8 mouse cellular contexts compared by ENCODE assay signal in the genomic region with DNA sequence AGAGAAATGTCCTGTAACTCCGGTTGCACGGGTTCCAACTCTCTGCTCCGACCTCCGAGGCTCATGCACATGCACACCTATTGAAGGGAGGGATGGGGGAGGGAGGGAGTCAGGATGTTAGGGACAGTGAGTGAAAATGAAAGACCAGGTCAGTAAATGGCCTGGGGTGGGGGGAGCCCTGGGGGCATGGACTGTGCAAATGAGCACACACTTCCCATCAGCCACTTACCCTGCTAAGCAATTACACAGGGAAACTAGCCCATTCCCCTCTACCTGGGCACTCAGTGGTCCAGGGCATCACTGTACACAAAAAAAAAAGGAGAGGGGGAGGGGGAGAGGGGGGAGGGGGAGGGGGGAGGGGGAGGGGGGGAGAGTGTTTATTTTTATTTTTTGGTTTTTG. TPM values are rescaled to one million over a fixed set of nuclear protein-coding genes. Genes with fewer than 3 reads are reported as not detected.
DNase-seq lines count a peak whose midpoint lies in the region; ATAC-seq and TF ChIP-seq lines count a peak whose summit lies in the region.

No protein-coding gene starts in this region.

- no peak overlapping the region for H3K27ac ChIP-seq in left cerebral cortex, adult 2 months
- peak overlapping the region; percentile 74 for H3K27ac ChIP-seq in forebrain, embryonic 10.5 days
- no peak overlapping the region for H3K27ac ChIP-seq in intestine, embryonic 15.5 days

- no peak for DNase-seq in left cerebral cortex, adult 2 months (ENCODE audit: extremely low spot score in 1 of 2, low spot score in 2 of 2)
- DNase-seq in left cerebral cortex, adult 11 months (ENCODE audit: low spot score), result no peak
- no peak for DNase-seq in forebrain, embryonic 10.5 days (ENCODE audit: extremely low spot score, low spot score)
- DNase-seq in naive thymus-derived CD4-positive, alpha-beta T cell, adult 2 months (ENCODE audit: low read depth), result peak; percentile 16
- DNase-seq in adrenal gland, postnatal 25 days, result no peak
- no peak for DNase-seq in left cerebral cortex, postnatal 25 days (ENCODE audit: low spot score in 2 of 2)

- peaks cover 11% of the 10 kb centered on the region for H3K4me1 ChIP-seq in forebrain, embryonic 10.5 days
- 0 out of 2 replicates have a peak, but pooled peaks cover 5% of the 10 kb centered on the region for H3K4me1 ChIP-seq in intestine, embryonic 15.5 days (replicated peaks)

- intact Hi-C loops in left cerebral cortex, adult 2 months (cut with DNase I), result loop anchor here (5.0 kb wide), 1 partner anchor 104 kb away; no protein-coding TSS in a partner anchor
- intact Hi-C loops in left cerebral cortex, postnatal 25 days (cut with DNase I), result no loop called here

- peak overlapping the region; percentile 64; the same call in 1 of the 2 replicates for H3K9ac ChIP-seq in intestine, embryonic 15.5 days

- H3K4me3 ChIP-seq in left cerebral cortex, adult 2 months, result peak overlapping the region; percentile 82
- peak overlapping the region; percentile 57 for H3K4me3 ChIP-seq in forebrain, embryonic 10.5 days
- H3K4me3 ChIP-seq in intestine, embryonic 15.5 days (replicated peaks), result peak overlapping the region; percentile 56

- H3K36me3 ChIP-seq in forebrain, embryonic 10.5 days (replicated peaks), result no peaks in the 10 kb centered on the region
- H3K36me3 ChIP-seq in intestine, embryonic 15.5 days, result no peaks in the 10 kb centered on the region

- peak overlapping the region; percentile 79 for H3K4me2 ChIP-seq in intestine, embryonic 15.5 days (replicated peaks)

- H3K9me3 ChIP-seq in forebrain, embryonic 10.5 days, result no peaks in the 10 kb centered on the region
- H3K9me3 ChIP-seq in intestine, embryonic 15.5 days, result no peaks in the 10 kb centered on the region

- no peak for ATAC-seq in intestine, embryonic 15.5 days
- no peak for ATAC-seq in megakaryocyte-erythroid progenitor cell, adult 5-6 weeks (replicated peaks; ENCODE audit: low FRiP score, low TSS enrichment, poor library complexity, severe bottlenecking)

- no peak for TF ChIP-seq CTCF in left cerebral cortex, adult 2 months (IDR thresholded peaks at IDR 0.05)

- 89% methylated on average over 4 of the region's 4 CpGs for WGBS in forebrain, embryonic 10.5 days
- 86% methylated on average over 4 of the region's 4 CpGs for WGBS in intestine, embryonic 15.5 days

- no peaks in the 10 kb centered on the region for H3K27me3 ChIP-seq in forebrain, embryonic 10.5 days (ENCODE audit: poor library complexity, severe bottlenecking)
- no peaks in the 10 kb centered on the region for H3K27me3 ChIP-seq in intestine, embryonic 15.5 days (replicated peaks)

RNA-seq across cellular contexts. Expression of a gene that starts 0.7 kb away (rescaled TPM):
- 1 to 10 TPM; 3.6 to 4.2 TPM for total RNA-seq in left cerebral cortex, adult 2 months (2021)
- 1.2 and 1.7 TPM in 2 replicates for polyA plus RNA-seq in forebrain, embryonic 10.5 days (2016; fragmentation: Nextera tagmentation; extraction: Ambion mirVana)
- 5.0 and 5.6 TPM in 2 replicates for polyA plus RNA-seq in intestine, embryonic 15.5 days (2015; fragmentation: Nextera tagmentation; extraction: Ambion mirVana)
- 12.8 and 15.3 TPM in 2 replicates for total RNA-seq in megakaryocyte-erythroid progenitor cell, adult 5-6 weeks (2014; fragmentation: Nextera tagmentation)
- 11.5 and 12.3 TPM in 2 replicates for total RNA-seq in megakaryocyte-erythroid progenitor cell, adult 5-6 weeks (2017)
- 8.8 and 11.8 TPM in 2 replicates for total RNA-seq in adrenal gland, postnatal 25 days (2021)
- 1 to 10 TPM; 2.5 to 3.2 TPM for total RNA-seq in left cerebral cortex, postnatal 25 days (2021)

RNA-seq across cellular contexts. Expression of a gene that starts 0.8 kb away (rescaled TPM):
- total RNA-seq in left cerebral cortex, adult 2 months (2021), result 1 to 10 TPM; 2.2 to 2.8 TPM
- polyA plus RNA-seq in forebrain, embryonic 10.5 days (2016; fragmentation: Nextera tagmentation; extraction: Ambion mirVana), result 0.20 and 0.26 TPM in 2 replicates
- 3.8 TPM in 2 replicates for polyA plus RNA-seq in intestine, embryonic 15.5 days (2015; fragmentation: Nextera tagmentation; extraction: Ambion mirVana)
- total RNA-seq in megakaryocyte-erythroid progenitor cell, adult 5-6 weeks (2014; fragmentation: Nextera tagmentation), result 1.2 and 6.1 TPM in 2 replicates
- 2.9 and 3.7 TPM in 2 replicates for total RNA-seq in megakaryocyte-erythroid progenitor cell, adult 5-6 weeks (2017)
- 10.6 and 14.0 TPM in 2 replicates for total RNA-seq in adrenal gland, postnatal 25 days (2021)
- 1 to 10 TPM; 1.8 to 2.8 TPM for total RNA-seq in left cerebral cortex, postnatal 25 days (2021)

RNA-seq across cellular contexts. Expression of a gene that starts 27.2 kb away (rescaled TPM):
- 10 to 100 TPM; 35.7 to 41.5 TPM for total RNA-seq in left cerebral cortex, adult 2 months (2021)
- polyA plus RNA-seq in forebrain, embryonic 10.5 days (2016; fragmentation: Nextera tagmentation; extraction: Ambion mirVana), result 141 and 146 TPM in 2 replicates
- polyA plus RNA-seq in intestine, embryonic 15.5 days (2015; fragmentation: Nextera tagmentation; extraction: Ambion mirVana), result 126 and 128 TPM in 2 replicates
- total RNA-seq in megakaryocyte-erythroid progenitor cell, adult 5-6 weeks (2014; fragmentation: Nextera tagmentation), result 75.6 and 84.9 TPM in 2 replicates
- total RNA-seq in megakaryocyte-erythroid progenitor cell, adult 5-6 weeks (2017), result 49.6 and 76.6 TPM in 2 replicates
- total RNA-seq in adrenal gland, postnatal 25 days (2021), result 70.7 and 72.0 TPM in 2 replicates
- total RNA-seq in left cerebral cortex, postnatal 25 days (2021), result 10 to 100 TPM; 33.9 to 35.5 TPM

RNA-seq across cellular contexts. Expression of a gene that starts 30.3 kb away (rescaled TPM):
- total RNA-seq in left cerebral cortex, adult 2 months (2021), result 10 to 100 TPM; 16.8 to 19.7 TPM
- 38.6 and 39.5 TPM in 2 replicates for polyA plus RNA-seq in forebrain, embryonic 10.5 days (2016; fragmentation: Nextera tagmentation; extraction: Ambion mirVana)
- polyA plus RNA-seq in intestine, embryonic 15.5 days (2015; fragmentation: Nextera tagmentation; extraction: Ambion mirVana), result 18.5 and 18.6 TPM in 2 replicates
- total RNA-seq in megakaryocyte-erythroid progenitor cell, adult 5-6 weeks (2014; fragmentation: Nextera tagmentation), result 43.2 and 51.7 TPM in 2 replicates
- 43.4 and 57.0 TPM in 2 replicates for total RNA-seq in megakaryocyte-erythroid progenitor cell, adult 5-6 weeks (2017)
- total RNA-seq in adrenal gland, postnatal 25 days (2021), result 23.3 and 26.5 TPM in 2 replicates
- total RNA-seq in left cerebral cortex, postnatal 25 days (2021), result 10 to 100 TPM; 16.5 to 18.1 TPM
